Mouse (Mus musculus) CH12.LX (cell line): Measurements from ENCODE around the gene Rab21. TPM values are rescaled to one million over a fixed set of nuclear protein-coding genes. Genes with fewer than 3 reads are reported as not detected.

Experiments used
- DNase-seq: peaks from one replicate; pipeline ENCODE4 v3.0.0-alpha.2; 2013; ENCODE audit errors: extremely low read depth
- H3K27ac ChIP-seq: 2 replicates; pipeline ENCODE4 v1.5.1; 2012; ENCODE audit warnings: low read depth, mild to moderate bottlenecking, control low read depth, moderate library complexity; ENCODE audit not compliant: insufficient read depth
- H3K27me3 ChIP-seq: replicated peaks from 2 replicates; pipeline ENCODE3; 2012; ENCODE audit warnings: inconsistent platforms
- H3K36me3 ChIP-seq, 2 experiments: replicated peaks in 1 of 2; 2 replicates each; pipeline versions ENCODE3 to v1.6.1; 2012; ENCODE audit warnings: inconsistent platforms in 1 of 2, low read length in 1 of 2, mild to moderate bottlenecking in 1 of 2, mixed read lengths in 1 of 2, moderate library complexity in 1 of 2; ENCODE audit not compliant: control insufficient read depth in 1 of 2, insufficient read depth in 1 of 2
- H3K4me1 ChIP-seq, 2 experiments: 2 replicates each; pipeline ENCODE4 v1.6.1; 2012; ENCODE audit warnings: inconsistent platforms in 1 of 2, moderate library complexity in 1 of 2; ENCODE audit not compliant: insufficient read depth in 2 of 2, control insufficient read depth in 1 of 2
- H3K4me2 ChIP-seq: 2 replicates; pipeline ENCODE4 v1.6.1; 2012; ENCODE audit warnings: low read depth, mild to moderate bottlenecking, control low read depth; ENCODE audit not compliant: poor library complexity, insufficient read depth, severe bottlenecking
- H3K4me3 ChIP-seq, 3 experiments: fragments of 150-350 bp in 1 of 3; sonication (generic) in 1 of 3; replicated peaks in 1 of 3; 2 replicates each; pipeline versions ENCODE3 to v1.5.1; 2011 to 2012; ENCODE audit warnings: low read depth in 2 of 3, low read length in 2 of 3, mild to moderate bottlenecking in 2 of 3, moderate library complexity in 2 of 3, control low read depth in 1 of 3, improper control_type of control experiment in 1 of 3, inconsistent platforms in 1 of 3, mixed read lengths in 1 of 3; ENCODE audit not compliant: poor library complexity in 1 of 3
- H3K79me2 ChIP-seq: replicated peaks from 2 replicates; pipeline ENCODE4 v1.6.1; 2012; ENCODE audit warnings: mild to moderate bottlenecking, moderate library complexity; ENCODE audit not compliant: control insufficient read depth, poor library complexity, insufficient read depth, severe bottlenecking; ENCODE audit errors: extremely low read depth
- H3K9ac ChIP-seq: 2 replicates; pipeline ENCODE4 v1.6.1; 2012; ENCODE audit warnings: low read depth, mild to moderate bottlenecking, control low read depth, moderate library complexity; ENCODE audit not compliant: insufficient read depth
- H3K9me3 ChIP-seq: replicated peaks from 2 replicates; pipeline ENCODE3; 2012; ENCODE audit warnings: low read length, inconsistent platforms, mixed read lengths
- BHLHE40 ChIP-seq: IDR thresholded peaks from 2 replicates; pipeline ENCODE4 v1.6.1; 2011; ENCODE audit warnings: mild to moderate bottlenecking, low read depth, low read length, improper control_type of control experiment
- CHD1 ChIP-seq: IDR thresholded peaks from 2 replicates; pipeline ENCODE4 v1.6.1; 2012; ENCODE audit warnings: low read depth, low read length, improper control_type of control experiment, inconsistent platforms
- CHD2 ChIP-seq: IDR thresholded peaks from 2 replicates; pipeline ENCODE4 v1.6.1; 2011; ENCODE audit warnings: low read length, improper control_type of control experiment
- ELF1 ChIP-seq: IDR thresholded peaks from 2 replicates; pipeline ENCODE4 v1.6.1; 2014; ENCODE audit warnings: low read depth, mild to moderate bottlenecking, inconsistent platforms, low read length, improper control_type of control experiment
- EP300 ChIP-seq: IDR thresholded peaks from 2 replicates; pipeline ENCODE4 v1.6.1; 2011; ENCODE audit warnings: low read length, improper control_type of control experiment
- HCFC1 ChIP-seq: IDR thresholded peaks from 2 replicates; pipeline ENCODE4 v1.6.1; 2012; ENCODE audit warnings: low read depth, mild to moderate bottlenecking, inconsistent platforms, low read length, improper control_type of control experiment
- IRF4 ChIP-seq: IDR thresholded peaks from 2 replicates; pipeline ENCODE4 v1.6.1; 2014; ENCODE audit warnings: low read depth, mild to moderate bottlenecking, inconsistent platforms, low read length, improper control_type of control experiment
- JUND ChIP-seq: conservative IDR thresholded peaks from 2 replicates; pipeline ENCODE4 v1.6.1; 2011; ENCODE audit warnings: low read depth, low read length, improper control_type of control experiment
- KAT2A ChIP-seq: IDR thresholded peaks from 2 replicates; pipeline ENCODE4 v1.6.1; 2012; ENCODE audit warnings: low read length, improper control_type of control experiment, inconsistent platforms; ENCODE audit not compliant: insufficient replicate concordance
- MAFK ChIP-seq: IDR thresholded peaks from 2 replicates; pipeline ENCODE4 v1.6.1; 2011; ENCODE audit warnings: low read length, improper control_type of control experiment; ENCODE audit not compliant: insufficient replicate concordance
- MAX ChIP-seq: IDR thresholded peaks from 2 replicates; pipeline ENCODE4 v1.6.1; 2011; ENCODE audit warnings: low read length, improper control_type of control experiment
- MAZ ChIP-seq: IDR thresholded peaks from 2 replicates; pipeline ENCODE4 v1.6.1; 2012; ENCODE audit warnings: low read depth, mild to moderate bottlenecking, inconsistent platforms, low read length, improper control_type of control experiment, moderate library complexity
- MEF2A ChIP-seq: IDR thresholded peaks from 2 replicates; pipeline ENCODE4 v1.6.1; 2014; ENCODE audit warnings: low read depth, mild to moderate bottlenecking, inconsistent platforms, low read length, improper control_type of control experiment, borderline replicate concordance
- MXI1 ChIP-seq: IDR thresholded peaks from 2 replicates; pipeline ENCODE4 v1.6.1; 2011; ENCODE audit warnings: mild to moderate bottlenecking, low read depth, low read length, improper control_type of control experiment
- NRF1 ChIP-seq: IDR thresholded peaks from 2 replicates; pipeline ENCODE4 v1.6.1; 2014; ENCODE audit warnings: low read depth, mild to moderate bottlenecking, inconsistent platforms, low read length, improper control_type of control experiment, moderate library complexity
- POLR2A ChIP-seq: IDR thresholded peaks from 2 replicates; pipeline ENCODE4 v1.6.1; 2011; ENCODE audit warnings: low read depth, mild to moderate bottlenecking, improper control_type of control experiment, low read length
- RCOR1 ChIP-seq: conservative IDR thresholded peaks from 2 replicates; pipeline ENCODE4 v1.6.1; 2012; ENCODE audit warnings: low read depth, mild to moderate bottlenecking, inconsistent platforms, low read length, improper control_type of control experiment
- SMC3 ChIP-seq: IDR thresholded peaks from 2 replicates; pipeline ENCODE4 v1.6.1; 2011; ENCODE audit warnings: low read depth, low read length, improper control_type of control experiment
- TBP ChIP-seq: conservative IDR thresholded peaks from 2 replicates; pipeline ENCODE4 v1.6.1; 2011; ENCODE audit warnings: low read depth, low read length, improper control_type of control experiment
- dilution Hi-C: fragments of 300-500 bp; cut with MboI; formaldehyde crosslinking; loops from 2 replicates; pipeline ENCODE4 v1.14.3; 2020; ENCODE audit warnings: low sequenced_read_pairs; ENCODE audit not compliant: extremely low pct_unique_long_range_greater_than_20kb, extremely low pct_ligation_motif_present
- in situ Hi-C: fragments of 300-500 bp; cut with MboI; formaldehyde crosslinking; loops from 3 replicates; pipeline ENCODE4 v1.14.3; 2019; ENCODE audit warnings: low sequenced_read_pairs, low pct_ligation_motif_present, low pct_unique_long_range_greater_than_20kb, mixed read lengths
- polyA plus RNA-seq: library from polyadenylated mRNA; unstranded; fragments of >175 nt; gene quantifications from 2 replicates; pipeline ENCODE4 v1.2.1, GENCODE M21; 2012; ENCODE audit warnings: low read depth; ENCODE audit not compliant: insufficient read length
- total RNA-seq, 2 experiments: library from RNA; depleted of rRNA; stranded (reverse); fragments of 300-350 nt in 1 of 2; fragments of >200 nt in 1 of 2; gene quantifications; 2 replicates each; pipeline ENCODE4 v1.2.3; 2012 to 2014

Rab21 gene
- total and polyA plus RNA-seq, 3 experiments: 55.6 to 58.4 (median 57.4) TPM

DNA sequence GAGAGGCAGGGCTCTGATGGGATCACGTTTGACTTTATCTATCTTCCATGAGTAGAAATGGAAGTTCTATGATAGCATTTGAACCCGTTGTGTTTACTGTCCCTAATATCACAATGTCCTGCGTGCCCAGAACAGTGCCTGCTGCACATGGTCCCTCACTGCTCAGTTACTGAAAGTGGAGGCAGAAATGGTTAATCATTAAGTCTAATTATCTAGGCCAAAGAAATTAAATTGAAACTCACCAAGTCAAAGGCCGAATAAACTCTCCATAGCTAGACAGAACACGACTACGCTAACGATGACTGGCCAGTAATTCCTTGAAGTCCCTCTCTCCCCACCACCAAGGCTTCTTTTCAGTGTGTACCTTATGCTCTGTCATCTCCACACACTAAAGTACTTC, 34.1 kb upstream of the Rab21 start:
- Histone ChIP-seq H3K4me2 (no peak overlapping the region), H3K9ac (no peak overlapping the region), H3K9me3 (peaks cover 4% of the 10 kb centered on the region), H3K79me2 (no peaks in the 10 kb centered on the region), H3K36me3 (peaks cover 21 to 46% of the 10 kb centered on the region in 2 experiments), H3K27me3 (no peaks in the 10 kb centered on the region), H3K4me3 (no peak overlapping the region), H3K4me1 (peaks cover 4 to 16% of the 10 kb centered on the region in 2 experiments; a peak in 3 of 4 replicates), H3K27ac (no peak overlapping the region)
- dilution Hi-C loops (no loop called here), in situ Hi-C loops (no loop called here)
- no peak for DNase-seq
- no peak for TF ChIP-seq NRF1
- no peak for TF ChIP-seq IRF4
- no peak for TF ChIP-seq MAZ
- no peak for TF ChIP-seq MAFK
- no peak for TF ChIP-seq MAX
- TF ChIP-seq POLR2A: no peak
- TF ChIP-seq ELF1: no peak
- no peak for TF ChIP-seq BHLHE40
- TF ChIP-seq CHD1: no peak
- no peak for TF ChIP-seq TBP
- TF ChIP-seq KAT2A: no peak

DNA sequence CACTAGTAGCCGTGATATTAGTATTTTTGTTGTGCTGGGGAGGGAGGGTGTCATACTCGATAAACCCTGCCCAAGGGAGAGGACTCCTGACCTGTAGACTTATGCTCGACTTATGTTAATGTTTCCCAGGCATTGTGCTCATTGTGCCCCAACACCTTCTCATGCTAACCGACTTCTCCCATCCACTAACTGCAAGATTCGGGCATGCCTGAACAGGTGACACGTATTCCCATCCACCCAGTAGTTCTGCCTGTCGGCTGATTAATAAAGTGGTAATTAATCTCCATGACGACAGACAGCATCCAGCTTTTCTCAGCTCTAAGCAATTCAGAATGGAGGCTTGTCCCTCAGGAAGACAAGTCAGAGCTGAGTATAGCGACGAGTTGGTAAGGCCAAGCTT, 33.6 kb upstream of the Rab21 start:
- H3K4me2 ChIP-seq: no peak overlapping the region
- peaks cover 21 to 45% of the 10 kb centered on the region in 2 experiments for H3K36me3 ChIP-seq
- H3K27ac ChIP-seq: no peak overlapping the region
- in situ Hi-C loops (no loop called here), dilution Hi-C loops (no loop called here)
- peaks cover 4% of the 10 kb centered on the region for H3K9me3 ChIP-seq
- no peaks in the 10 kb centered on the region for H3K27me3 ChIP-seq
- H3K4me3 ChIP-seq: no peak overlapping the region
- DNase-seq: no peak
- no peak overlapping the region for H3K9ac ChIP-seq
- H3K79me2 ChIP-seq: no peaks in the 10 kb centered on the region
- TF ChIP-seq JUND (no peak), NRF1 (no peak), MXI1 (no peak), POLR2A (no peak), SMC3 (no peak), RCOR1 (no peak), EP300 (no peak), MEF2A (no peak), IRF4 (no peak), CHD1 (no peak), HCFC1 (no peak), CHD2 (no peak), BHLHE40 (no peak)
- TF ChIP-seq, all 38 proteins: peak for 0
- H3K4me1 ChIP-seq: peaks cover 4 to 16% of the 10 kb centered on the region in 2 experiments; a peak in 3 of 4 replicates
